Mouse (Mus musculus): ENCODE results near the gene Abcg1. TPM values are rescaled to one million over a fixed set of nuclear protein-coding genes. Genes with fewer than 3 reads are reported as not detected.
A peak's percentile ranks its signal among the peaks of the same experiment; 100 is the strongest.

Abcg1 gene
- total and polyA plus RNA-seq, 2 experiments from 2014 or later, result 16.1 to 24.2 TPM

DNA sequence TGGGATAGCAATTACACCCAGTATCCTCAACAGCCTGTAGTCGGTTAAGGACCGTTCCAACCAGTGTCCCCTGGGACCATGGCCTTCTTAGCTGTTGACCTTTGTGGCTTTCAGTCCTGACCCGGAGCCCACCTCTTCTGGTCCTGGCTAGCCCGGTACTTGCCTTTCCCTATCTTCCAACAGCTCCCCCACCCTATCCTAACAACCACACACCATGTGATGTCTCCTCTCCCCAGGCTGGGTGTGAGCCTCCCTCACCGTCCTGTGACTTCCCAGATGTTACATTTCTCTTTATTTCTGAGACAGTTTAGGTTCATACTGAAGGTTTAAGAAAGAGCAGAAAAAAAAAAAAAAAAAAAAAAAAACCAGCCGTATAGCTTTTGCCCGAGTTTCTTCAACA, 17.1 kb upstream of the Abcg1 start:
- H3K9me3 ChIP-seq (ENCODE audit: low read length), result no peaks in the 10 kb centered on the region
- DNase-seq (no peak), ATAC-seq (no peak)
- no peak overlapping the region for H3K27ac ChIP-seq (ENCODE audit: low read depth, low read length)
- TF ChIP-seq CTCF (IDR thresholded peaks at IDR 0.05; ENCODE audit: low read depth), result no peak
- H3K4me1 ChIP-seq (ENCODE audit: insufficient read depth), result no peaks in the 10 kb centered on the region
- no peak overlapping the region for H3K4me3 ChIP-seq (ENCODE audit: low read depth, low read length)
- no peak overlapping the region for H3K4me2 ChIP-seq (ENCODE audit: low read depth)
- H3K36me3 ChIP-seq (ENCODE audit: insufficient read depth), result no peaks in the 10 kb centered on the region
- 83% methylated on average over 7 of the region's 7 CpGs for WGBS
- H3K27me3 ChIP-seq (ENCODE audit: insufficient read depth, low read length), result no peaks in the 10 kb centered on the region
- no peak overlapping the region for H3K9ac ChIP-seq

- Histone ChIP-seq H3K9ac (no peak overlapping the region), H3K36me3 (ENCODE audit: insufficient read depth) (no peaks in the 10 kb centered on the region), H3K9me3 (ENCODE audit: low read length) (no peaks in the 10 kb centered on the region), H3K27me3 (ENCODE audit: insufficient read depth, low read length) (no peaks in the 10 kb centered on the region), H3K4me3 (ENCODE audit: low read depth, low read length) (no peak overlapping the region), H3K4me1 (ENCODE audit: insufficient read depth) (no peaks in the 10 kb centered on the region), H3K4me2 (ENCODE audit: low read depth) (no peak overlapping the region), H3K27ac (ENCODE audit: low read depth, low read length) (no peak overlapping the region)
- no peak for DNase-seq
- no peak for ATAC-seq
- TF ChIP-seq CTCF (IDR thresholded peaks at IDR 0.05; ENCODE audit: low read depth), result no peak
- 44% methylated on average over 2 of the region's 2 CpGs for WGBS
These were observed 14.7 kb upstream of the Abcg1 start for GRCm38 (mm10) chr17:31042751-31043150.

- Histone ChIP-seq H3K4me2 (ENCODE audit: low read depth) (peak overlapping the region; percentile 93), H3K4me1 (ENCODE audit: insufficient read depth) (no peaks in the 10 kb centered on the region), H3K4me3 (ENCODE audit: low read depth, low read length) (peak overlapping the region; percentile 83), H3K36me3 (ENCODE audit: insufficient read depth) (no peaks in the 10 kb centered on the region), H3K27me3 (ENCODE audit: insufficient read depth, low read length) (no peaks in the 10 kb centered on the region), H3K9me3 (ENCODE audit: low read length) (peaks cover 5% of the 10 kb centered on the region; the same call in 1 of the 2 replicates), H3K9ac (peak overlapping the region; percentile 92), H3K27ac (ENCODE audit: low read depth, low read length) (peak overlapping the region; percentile 93)
- WGBS, result under 1% methylated on average over 31 of the region's 31 CpGs
- peak; percentile 34 for ATAC-seq
- TF ChIP-seq CTCF (IDR thresholded peaks at IDR 0.05; ENCODE audit: low read depth), result peak; percentile 23; the same call in 1 of the 2 replicates
- peak; percentile 51 for DNase-seq
These were observed 643 bp downstream of the Abcg1 start for GRCm38 (mm10) chr17:31057891-31058744.

GRCm38 (mm10) chr17:31058745-31059085, 1.2 kb downstream of the Abcg1 start:
- Histone ChIP-seq H3K27ac (ENCODE audit: low read depth, low read length) (peak overlapping the region; percentile 93), H3K4me3 (ENCODE audit: low read depth, low read length) (peak overlapping the region; percentile 83), H3K4me2 (ENCODE audit: low read depth) (peak overlapping the region; percentile 93), H3K9me3 (ENCODE audit: low read length) (peaks cover under 1% of the 10 kb centered on the region; the same call in 1 of the 2 replicates), H3K4me1 (ENCODE audit: insufficient read depth) (no peaks in the 10 kb centered on the region), H3K9ac (peak overlapping the region; percentile 92), H3K36me3 (ENCODE audit: insufficient read depth) (no peaks in the 10 kb centered on the region), H3K27me3 (ENCODE audit: insufficient read depth, low read length) (no peaks in the 10 kb centered on the region)
- DNase-seq, result peak; percentile 89
- ATAC-seq, result peak; percentile 63
- no peak for TF ChIP-seq CTCF (IDR thresholded peaks at IDR 0.05; ENCODE audit: low read depth)
- WGBS, result 0% methylated on average over 13 of the region's 13 CpGs

DNA sequence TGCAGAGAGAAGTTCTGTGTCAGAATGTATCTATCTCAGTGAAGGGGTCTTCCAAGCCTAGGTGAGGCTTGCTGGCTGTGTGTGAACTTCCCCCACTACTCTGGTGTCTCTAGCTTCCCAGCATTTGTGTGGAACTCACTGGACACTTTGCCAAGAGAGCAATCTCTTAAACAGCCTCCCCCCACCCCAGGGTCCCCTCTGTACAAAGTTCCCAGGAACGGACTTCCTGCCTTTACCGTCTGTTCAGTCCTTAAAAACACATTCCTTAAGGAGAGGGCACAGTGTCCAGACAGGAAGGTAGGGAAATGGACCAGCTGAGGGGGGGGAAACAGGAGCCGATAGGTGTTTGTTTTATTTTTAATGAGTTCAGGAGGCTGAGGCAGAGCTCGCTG, 2.7 kb downstream of the Abcg1 start:
- Histone ChIP-seq H3K27ac (ENCODE audit: low read depth, low read length) (no peak overlapping the region), H3K27me3 (ENCODE audit: insufficient read depth, low read length) (no peaks in the 10 kb centered on the region), H3K4me1 (ENCODE audit: insufficient read depth) (no peaks in the 10 kb centered on the region), H3K4me2 (ENCODE audit: low read depth) (no peak overlapping the region; the same call in 1 of the 2 replicates), H3K4me3 (ENCODE audit: low read depth, low read length) (no peak overlapping the region), H3K9me3 (ENCODE audit: low read length) (no peaks in the 10 kb centered on the region), H3K9ac (no peak overlapping the region), H3K36me3 (ENCODE audit: insufficient read depth) (peaks cover 5% of the 10 kb centered on the region; the same call in 1 of the 2 replicates)
- no peak for TF ChIP-seq CTCF (IDR thresholded peaks at IDR 0.05; ENCODE audit: low read depth)
- DNase-seq (no peak), ATAC-seq (no peak)
- 80% methylated on average over 4 of the region's 4 CpGs for WGBS

GRCm38 (mm10) chr17:31060588-31061345, 3.3 kb downstream of the Abcg1 start:
- Histone ChIP-seq H3K27me3 (ENCODE audit: insufficient read depth, low read length) (no peaks in the 10 kb centered on the region), H3K4me1 (ENCODE audit: insufficient read depth) (no peaks in the 10 kb centered on the region), H3K9me3 (ENCODE audit: low read length) (no peaks in the 10 kb centered on the region), H3K9ac (no peak overlapping the region), H3K36me3 (ENCODE audit: insufficient read depth) (peaks cover 8% of the 10 kb centered on the region; the same call in 1 of the 2 replicates), H3K4me3 (ENCODE audit: low read depth, low read length) (no peak overlapping the region), H3K27ac (ENCODE audit: low read depth, low read length) (no peak overlapping the region), H3K4me2 (ENCODE audit: low read depth) (0 out of 2 replicates have a peak overlapping the region, but pooled peaks have one; percentile 2)
- ATAC-seq (no peak), DNase-seq (no peak)
- 55% methylated on average over 13 of the region's 13 CpGs for WGBS
- TF ChIP-seq CTCF (IDR thresholded peaks at IDR 0.05; ENCODE audit: low read depth), result no peak
